Mouse (Mus musculus): ENCODE results near the gene Sparcl1. TPM values are rescaled to one million over a fixed set of nuclear protein-coding genes. Genes with fewer than 3 reads are reported as not detected.

Gene Sparcl1
- polyA plus RNA-seq (2016; fragmentation: Nextera tagmentation; extraction: Ambion mirVana): 47.4 and 62.0 TPM in 2 replicates

GRCm38 (mm10) chr5:104113491-104114172, at the start of gene Sparcl1:
Gene Sparcl1, minus strand, starts transcription at chr5:104113733.
- peak within 1 kb of the TSS; percentile 16 for H3K4me2 ChIP-seq (replicated peaks)
- H3K9me3 ChIP-seq: no peaks in the 10 kb centered on the region
- no peaks in the 10 kb centered on the region for H3K36me3 ChIP-seq
- 0 out of 2 replicates have a peak within 1 kb of the TSS, but pooled peaks have one; percentile 5 for H3K27ac ChIP-seq (replicated peaks)
- no peak for ATAC-seq (ENCODE audit: low FRiP score, low read depth)
- H3K4me1 ChIP-seq: peaks cover 56% of the 10 kb centered on the region
- H3K27me3 ChIP-seq: peaks cover 50% of the 10 kb centered on the region
- H3K9ac ChIP-seq (replicated peaks): no peak within 1 kb of the TSS
- no peak within 1 kb of the TSS for H3K4me3 ChIP-seq
- 31% methylated on average over 15 of the region's 15 CpGs for WGBS

GRCm38 (mm10) chr5:104161390-104161789, 47.9 kb upstream of the Sparcl1 start:
- H3K36me3 ChIP-seq: no peaks in the 10 kb centered on the region
- H3K4me1 ChIP-seq: no peaks in the 10 kb centered on the region
- no peak overlapping the region for H3K9ac ChIP-seq (replicated peaks)
- H3K27me3 ChIP-seq: no peaks in the 10 kb centered on the region
- H3K4me2 ChIP-seq (replicated peaks): no peak overlapping the region
- H3K4me3 ChIP-seq: no peak overlapping the region
- ATAC-seq (ENCODE audit: low FRiP score, low read depth): no peak
- no peak overlapping the region for H3K27ac ChIP-seq (replicated peaks)
- WGBS: 96% methylated on average over 1 of the region's 1 CpGs
- H3K9me3 ChIP-seq: no peaks in the 10 kb centered on the region

GRCm38 (mm10) chr5:104160581-104160980, 47.0 kb upstream of the Sparcl1 start:
- Histone ChIP-seq H3K36me3 (no peaks in the 10 kb centered on the region), H3K9ac (replicated peaks) (no peak overlapping the region), H3K27me3 (no peaks in the 10 kb centered on the region), H3K4me2 (replicated peaks) (no peak overlapping the region), H3K4me3 (no peak overlapping the region), H3K9me3 (no peaks in the 10 kb centered on the region), H3K4me1 (no peaks in the 10 kb centered on the region), H3K27ac (replicated peaks) (no peak overlapping the region)
- ATAC-seq (ENCODE audit: low FRiP score, low read depth): no peak
- WGBS: 79% methylated on average over 3 of the region's 3 CpGs

- WGBS: 85% methylated on average over 7 of the region's 7 CpGs
- Histone ChIP-seq H3K27ac (replicated peaks) (no peak overlapping the region), H3K9me3 (no peaks in the 10 kb centered on the region), H3K27me3 (no peaks in the 10 kb centered on the region), H3K4me1 (no peaks in the 10 kb centered on the region), H3K36me3 (no peaks in the 10 kb centered on the region), H3K9ac (replicated peaks) (no peak overlapping the region), H3K4me3 (no peak overlapping the region), H3K4me2 (replicated peaks) (no peak overlapping the region)
- no peak for ATAC-seq (ENCODE audit: low FRiP score, low read depth)
These were observed 45.0 kb upstream of the Sparcl1 start for GRCm38 (mm10) chr5:104158332-104159052.

- Histone ChIP-seq H3K9ac (replicated peaks) (no peak overlapping the region), H3K27ac (replicated peaks) (no peak overlapping the region), H3K27me3 (no peaks in the 10 kb centered on the region), H3K36me3 (no peaks in the 10 kb centered on the region), H3K4me1 (no peaks in the 10 kb centered on the region), H3K4me3 (no peak overlapping the region), H3K9me3 (no peaks in the 10 kb centered on the region), H3K4me2 (replicated peaks) (no peak overlapping the region)
- 90% methylated on average over 7 of the region's 7 CpGs for WGBS
- ATAC-seq (ENCODE audit: low FRiP score, low read depth): no peak
These were observed 44.2 kb upstream of the Sparcl1 start for GRCm38 (mm10) chr5:104157701-104158100.

GRCm38 (mm10) chr5:104150196-104150595, 36.7 kb upstream of the Sparcl1 start:
- ATAC-seq (ENCODE audit: low FRiP score, low read depth): no peak
- no peaks in the 10 kb centered on the region for H3K9me3 ChIP-seq

GRCm38 (mm10) chr5:104149349-104149748, 35.8 kb upstream of the Sparcl1 start:
- Histone ChIP-seq H3K9ac (replicated peaks) (no peak overlapping the region), H3K9me3 (no peaks in the 10 kb centered on the region), H3K27me3 (no peaks in the 10 kb centered on the region), H3K4me3 (no peak overlapping the region), H3K4me2 (replicated peaks) (no peak overlapping the region), H3K4me1 (no peaks in the 10 kb centered on the region), H3K27ac (replicated peaks) (no peak overlapping the region), H3K36me3 (no peaks in the 10 kb centered on the region)
- 75% methylated on average over 7 of the region's 7 CpGs for WGBS
- no peak for ATAC-seq (ENCODE audit: low FRiP score, low read depth)

More at GRCm38 (mm10) chr5:104150196-104150595, 36.7 kb upstream of the Sparcl1 start:
- H3K27me3 ChIP-seq: no peaks in the 10 kb centered on the region
- H3K4me3 ChIP-seq: no peak overlapping the region
- no peak overlapping the region for H3K4me2 ChIP-seq (replicated peaks)
- WGBS: 90% methylated on average over 6 of the region's 6 CpGs
- H3K36me3 ChIP-seq: no peaks in the 10 kb centered on the region
- no peak overlapping the region for H3K9ac ChIP-seq (replicated peaks)
- H3K4me1 ChIP-seq: no peaks in the 10 kb centered on the region
- no peak overlapping the region for H3K27ac ChIP-seq (replicated peaks)

GRCm38 (mm10) chr5:104144057-104144456, 30.5 kb upstream of the Sparcl1 start:
- WGBS: 85% methylated on average over 4 of the region's 4 CpGs
- Histone ChIP-seq H3K4me2 (replicated peaks) (no peak overlapping the region), H3K4me1 (no peaks in the 10 kb centered on the region), H3K27me3 (no peaks in the 10 kb centered on the region), H3K4me3 (no peak overlapping the region), H3K27ac (replicated peaks) (no peak overlapping the region), H3K36me3 (no peaks in the 10 kb centered on the region), H3K9me3 (no peaks in the 10 kb centered on the region), H3K9ac (replicated peaks) (no peak overlapping the region)
- no peak for ATAC-seq (ENCODE audit: low FRiP score, low read depth)

- no peak overlapping the region for H3K27ac ChIP-seq (replicated peaks)
These were observed 27.5 kb upstream of the Sparcl1 start for GRCm38 (mm10) chr5:104141067-104141466.

GRCm38 (mm10) chr5:104137920-104138541, 24.5 kb upstream of the Sparcl1 start:
- H3K27ac ChIP-seq (replicated peaks): no peak overlapping the region
- no peaks in the 10 kb centered on the region for H3K9me3 ChIP-seq
- no peak for ATAC-seq (ENCODE audit: low FRiP score, low read depth)

More at GRCm38 (mm10) chr5:104141067-104141466, 27.5 kb upstream of the Sparcl1 start:
- H3K9ac ChIP-seq (replicated peaks): no peak overlapping the region
- no peaks in the 10 kb centered on the region for H3K27me3 ChIP-seq
- no peak for ATAC-seq (ENCODE audit: low FRiP score, low read depth)
- WGBS: 82% methylated on average over 2 of the region's 2 CpGs
- H3K4me1 ChIP-seq: no peaks in the 10 kb centered on the region
- H3K9me3 ChIP-seq: no peaks in the 10 kb centered on the region
- no peaks in the 10 kb centered on the region for H3K36me3 ChIP-seq
- H3K4me3 ChIP-seq: no peak overlapping the region
- no peak overlapping the region for H3K4me2 ChIP-seq (replicated peaks)

GRCm38 (mm10) chr5:104133752-104134151, 20.2 kb upstream of the Sparcl1 start:
- H3K27me3 ChIP-seq: no peaks in the 10 kb centered on the region
- H3K4me1 ChIP-seq: no peaks in the 10 kb centered on the region
- H3K9me3 ChIP-seq: no peaks in the 10 kb centered on the region
- H3K4me2 ChIP-seq (replicated peaks): no peak overlapping the region
- H3K9ac ChIP-seq (replicated peaks): no peak overlapping the region
- ATAC-seq (ENCODE audit: low FRiP score, low read depth): no peak
- H3K27ac ChIP-seq (replicated peaks): no peak overlapping the region
- no peak overlapping the region for H3K4me3 ChIP-seq
- WGBS: 75% methylated on average over 4 of the region's 4 CpGs
- no peaks in the 10 kb centered on the region for H3K36me3 ChIP-seq

More at GRCm38 (mm10) chr5:104137920-104138541, 24.5 kb upstream of the Sparcl1 start:
- no peaks in the 10 kb centered on the region for H3K4me1 ChIP-seq
- H3K36me3 ChIP-seq: no peaks in the 10 kb centered on the region
- no peak overlapping the region for H3K4me2 ChIP-seq (replicated peaks)
- 78% methylated on average over 10 of the region's 10 CpGs for WGBS
- no peaks in the 10 kb centered on the region for H3K27me3 ChIP-seq
- no peak overlapping the region for H3K4me3 ChIP-seq
- H3K9ac ChIP-seq (replicated peaks): no peak overlapping the region

GRCm38 (mm10) chr5:104131544-104131943, 18.0 kb upstream of the Sparcl1 start:
- 77% methylated on average over 4 of the region's 4 CpGs for whole genome bisulfite sequencing
- no peak overlapping the region for H3K4me2 ChIP-seq (replicated peaks)
- H3K36me3 ChIP-seq: no peaks in the 10 kb centered on the region
- ATAC-seq (ENCODE audit: low FRiP score, low read depth): no peak
- no peaks in the 10 kb centered on the region for H3K27me3 ChIP-seq
- H3K9me3 ChIP-seq: no peaks in the 10 kb centered on the region
- H3K9ac ChIP-seq (replicated peaks): no peak overlapping the region
- no peaks in the 10 kb centered on the region for H3K4me1 ChIP-seq
- no peak overlapping the region for H3K27ac ChIP-seq (replicated peaks)
- H3K4me3 ChIP-seq: no peak overlapping the region

Measured in midbrain, embryonic 12.5 days (tissue).